Mouse (Mus musculus) C2C12 (cell line): ENCODE measurements at regions not wholly inside any gene's neighbourhood (a gene's known extent, or its start where the extent isn't known, plus 50 kb on each side); places are given as distances from the start of the nearest gene placed in this dataset.

Experiments
- CTCF ChIP-seq: IDR thresholded peaks from one replicate; pipeline ENCODE4 v1.5.1; 2011; ENCODE audit not compliant: control insufficient read depth, insufficient read depth, insufficient read length
- MYOD1 ChIP-seq: IDR thresholded peaks from one replicate; pipeline ENCODE4 v1.6.1; 2011; ENCODE audit warnings: low read depth; ENCODE audit not compliant: control insufficient read depth, insufficient read length
- USF1 ChIP-seq: IDR thresholded peaks from one replicate; pipeline ENCODE4 v1.6.1; 2011; ENCODE audit warnings: low read depth, mild to moderate bottlenecking, control low read depth, moderate library complexity

GRCm38 (mm10) chr12:51294971-51295477 is 52.8 kb upstream of the G2e3 start:
- TF ChIP-seq MYOD1 (no peak), USF1 (no peak), CTCF (no peak)
